Mouse (Mus musculus) myocyte (in vitro differentiated cells): ENCODE data around the gene Rbfox1.

Source experiments
- CEBPB ChIP-seq: IDR thresholded peaks from 2 replicates; pipeline ENCODE4 v1.6.1; 2011; ENCODE audit warnings: mild to moderate bottlenecking, moderate library complexity; ENCODE audit not compliant: poor library complexity, insufficient read depth, severe bottlenecking
- E2F4 ChIP-seq: IDR thresholded peaks from one replicate; pipeline ENCODE4 v1.6.1; 2011; ENCODE audit warnings: mild to moderate bottlenecking, control low read depth, moderate library complexity; ENCODE audit not compliant: insufficient read depth
- MAX ChIP-seq: IDR thresholded peaks from one replicate; pipeline ENCODE4 v1.6.1; 2011; ENCODE audit warnings: low read depth, mild to moderate bottlenecking, control low read depth
- MYOD1 ChIP-seq, 3 experiments: IDR thresholded peaks; one replicate each; pipeline ENCODE4 v1.6.1; 2011; ENCODE audit warnings: control low read depth in 2 of 3, low read depth in 2 of 3, mild to moderate bottlenecking in 2 of 3, moderate library complexity in 1 of 3; ENCODE audit not compliant: insufficient read length in 2 of 3, control insufficient read depth in 1 of 3
- MYOG ChIP-seq, 3 experiments: IDR thresholded peaks; one replicate each; pipeline ENCODE4 v1.6.1; 2011; ENCODE audit warnings: control low read depth in 2 of 3, low read depth in 2 of 3, mild to moderate bottlenecking in 2 of 3; ENCODE audit not compliant: insufficient read length in 2 of 3, control insufficient read depth in 1 of 3, insufficient read depth in 1 of 3
- POLR2A ChIP-seq: IDR thresholded peaks from one replicate; pipeline ENCODE4 v1.6.1; 2011; ENCODE audit warnings: low read depth, mild to moderate bottlenecking, control low read depth, moderate library complexity; ENCODE audit not compliant: insufficient read length
- POLR2AphosphoS2 ChIP-seq: IDR thresholded peaks from one replicate; pipeline ENCODE4 v1.6.1; 2011; ENCODE audit warnings: low read depth, control low read depth; ENCODE audit not compliant: insufficient read length
- REST ChIP-seq: IDR thresholded peaks from one replicate; pipeline ENCODE4 v1.6.1; 2011; ENCODE audit warnings: mild to moderate bottlenecking, control low read depth, moderate library complexity; ENCODE audit not compliant: insufficient read depth, insufficient read length
- SRF ChIP-seq: IDR thresholded peaks from one replicate; pipeline ENCODE4 v1.6.1; 2011; ENCODE audit warnings: low read depth; ENCODE audit not compliant: control insufficient read depth, insufficient read length
- TCF12 ChIP-seq: IDR thresholded peaks from one replicate; pipeline ENCODE4 v1.6.1; 2011; ENCODE audit warnings: mild to moderate bottlenecking, control low read depth; ENCODE audit not compliant: poor library complexity, insufficient read depth, severe bottlenecking
- TCF3 ChIP-seq: IDR thresholded peaks from one replicate; pipeline ENCODE4 v1.6.1; 2011; ENCODE audit warnings: low read depth, control low read depth; ENCODE audit not compliant: insufficient read length
- USF1 ChIP-seq: IDR thresholded peaks from one replicate; pipeline ENCODE4 v1.6.1; 2011; ENCODE audit warnings: low read depth, mild to moderate bottlenecking, control low read depth, moderate library complexity

- no peak for TF ChIP-seq USF1
- TF ChIP-seq POLR2A, result no peak
- TF ChIP-seq MAX, result no peak
- TF ChIP-seq E2F4, result no peak
- TF ChIP-seq CEBPB, result no peak
- no peak for TF ChIP-seq SRF
- no peak for TF ChIP-seq REST
- no peak for TF ChIP-seq TCF12
- TF ChIP-seq POLR2AphosphoS2, result no peak
- no peak for TF ChIP-seq TCF3
- TF ChIP-seq MYOG (IDR thresholded peaks at IDR 0.05; ENCODE audit: control insufficient read depth in 1 of 3, insufficient read depth in 1 of 3, insufficient read length in 2 of 3, low read depth in 2 of 3), result no peak
- TF ChIP-seq MYOD1 (IDR thresholded peaks at IDR 0.05; ENCODE audit: control insufficient read depth in 1 of 3, insufficient read length in 2 of 3, low read depth in 2 of 3), result no peak
Measured at GRCm38 (mm10) chr16:7228246-7228645, 1343.1 kb downstream of the Rbfox1 start.
